Mouse (Mus musculus) midbrain, embryonic 12.5 days (tissue): ENCODE measurements around the gene Tmem179. TPM values are rescaled to one million over a fixed set of nuclear protein-coding genes. Genes with fewer than 3 reads are reported as not detected.

Source experiments
- ATAC-seq: fragments of 200-750 bp; cut with Nextera tagmentation; 2 replicates; pipeline ENCODE4 v1.8.0; 2017; ENCODE audit warnings: low read depth, moderate TSS enrichment, moderate library complexity; ENCODE audit not compliant: low FRiP score
- H3K27ac ChIP-seq: fragments of 300-500 bp; sonication (generic); replicated peaks from 2 replicates; pipeline ENCODE4 v1.5.1; 2016; ENCODE audit warnings: mild to moderate bottlenecking
- H3K27me3 ChIP-seq: fragments of 300-500 bp; sonication (generic); 2 replicates; pipeline ENCODE4 v1.6.1; 2016; ENCODE audit warnings: mild to moderate bottlenecking
- H3K36me3 ChIP-seq: fragments of 300-500 bp; sonication (generic); 2 replicates; pipeline ENCODE4 v1.6.1; 2016
- H3K4me1 ChIP-seq: fragments of 300-500 bp; sonication (generic); 2 replicates; pipeline ENCODE4 v1.6.1; 2016
- H3K4me2 ChIP-seq: fragments of 300-500 bp; sonication (generic); replicated peaks from 2 replicates; pipeline ENCODE4 v1.6.1; 2016; ENCODE audit warnings: mild to moderate bottlenecking, moderate library complexity
- H3K4me3 ChIP-seq: fragments of 300-500 bp; sonication (generic); 2 replicates; pipeline ENCODE4 v1.5.1; 2016; ENCODE audit warnings: mild to moderate bottlenecking
- H3K9ac ChIP-seq: fragments of 300-500 bp; sonication (generic); replicated peaks from 2 replicates; pipeline ENCODE4 v1.6.1; 2016; ENCODE audit warnings: mild to moderate bottlenecking, moderate library complexity
- H3K9me3 ChIP-seq: fragments of 300-500 bp; sonication (generic); 2 replicates; pipeline ENCODE4 v1.6.1; 2016; ENCODE audit warnings: mild to moderate bottlenecking
- WGBS: fragments of 180-500 bp; shearing (Covaris S2); methylation state at CpG from one replicate; pipeline ENCODE4 v1.1.7; 2016; 5-methylcytosine and 5-hydroxymethylcytosine counted together
- polyA plus RNA-seq: library from polyadenylated mRNA; unstranded; fragments of >200 nt; fragmentation: Nextera tagmentation; extraction: Ambion mirVana; gene quantifications from 2 replicates; pipeline ENCODE4 v1.2.1, GENCODE M21; 2016

Gene Tmem179
- polyA plus RNA-seq, 1 experiment from 2014 or later: 12.0 TPM

GRCm38 (mm10) chr12:112456144-112456713 is 60.3 kb downstream of the Tmem179 start:
- Histone ChIP-seq H3K27ac (no peak overlapping the region), H3K4me1 (peaks cover 15% of the 10 kb centered on the region), H3K36me3 (no peaks in the 10 kb centered on the region), H3K9ac (no peak overlapping the region), H3K27me3 (peaks cover 10% of the 10 kb centered on the region), H3K4me2 (no peak overlapping the region), H3K9me3 (no peaks in the 10 kb centered on the region), H3K4me3 (no peak overlapping the region)
- ATAC-seq: no peak
- WGBS: 74% methylated on average over 6 of the region's 6 CpGs

- Histone ChIP-seq H3K27me3 (peaks cover 25% of the 10 kb centered on the region), H3K9me3 (peaks cover 7% of the 10 kb centered on the region; the same call in 1 of the 2 replicates), H3K9ac (no peak overlapping the region), H3K27ac (no peak overlapping the region), H3K36me3 (no peaks in the 10 kb centered on the region), H3K4me1 (peaks cover 17% of the 10 kb centered on the region; the same call in 1 of the 2 replicates), H3K4me3 (no peak overlapping the region), H3K4me2 (no peak overlapping the region)
- no peak for ATAC-seq
- WGBS: 84% methylated on average over 9 of the region's 9 CpGs
Observed at GRCm38 (mm10) chr12:112451826-112452225, 64.7 kb downstream of the Tmem179 start.

GRCm38 (mm10) chr12:112451381-112451780 is 65.2 kb downstream of the Tmem179 start:
- peaks cover 17% of the 10 kb centered on the region; the same call in 1 of the 2 replicates for H3K4me1 ChIP-seq
- no peak overlapping the region for H3K4me2 ChIP-seq
- peaks cover 11% of the 10 kb centered on the region; the same call in 1 of the 2 replicates for H3K9me3 ChIP-seq
- 0 out of 2 replicates have a peak, but pooled peaks have one; percentile 16 for ATAC-seq
- H3K27me3 ChIP-seq: peaks cover 25% of the 10 kb centered on the region
- 79% methylated on average over 1 of the region's 1 CpGs for WGBS
- 0 out of 2 replicates have a peak overlapping the region, but pooled peaks have one; percentile 5 for H3K27ac ChIP-seq
- no peak overlapping the region for H3K9ac ChIP-seq
- no peak overlapping the region for H3K4me3 ChIP-seq
- H3K36me3 ChIP-seq: no peaks in the 10 kb centered on the region

GRCm38 (mm10) chr12:112450883-112451282 is 65.7 kb downstream of the Tmem179 start:
- Histone ChIP-seq H3K9ac (no peak overlapping the region), H3K9me3 (peaks cover 11% of the 10 kb centered on the region; the same call in 1 of the 2 replicates), H3K27ac (0 out of 2 replicates have a peak overlapping the region, but pooled peaks have one; percentile 5), H3K4me3 (no peak overlapping the region), H3K36me3 (no peaks in the 10 kb centered on the region), H3K27me3 (peaks cover 24% of the 10 kb centered on the region), H3K4me1 (peaks cover 17% of the 10 kb centered on the region; the same call in 1 of the 2 replicates), H3K4me2 (no peak overlapping the region)
- WGBS: 26% methylated on average over 6 of the region's 6 CpGs
- ATAC-seq: peak; percentile 68

Other genes with a start within 250 kb of the Tmem179 start
- not detected in 2 replicates for gene A530016L24Rik, start 27.3 kb downstream of the Tmem179 start, polyA plus RNA-seq
- 1.2 and 1.3 TPM in 2 replicates for gene Inf2, start 72.0 kb upstream of the Tmem179 start, polyA plus RNA-seq
- gene Adssl1, start 103.3 kb upstream of the Tmem179 start, polyA plus RNA-seq: 1.5 and 1.9 TPM in 2 replicates
- gene Siva1, start 127.9 kb upstream of the Tmem179 start, polyA plus RNA-seq: 133 and 150 TPM in 2 replicates
- 74.7 and 80.0 TPM in 2 replicates for gene Akt1, start 158.1 kb upstream of the Tmem179 start, polyA plus RNA-seq
- gene Zbtb42, start 162.1 kb upstream of the Tmem179 start, polyA plus RNA-seq: 5.2 and 7.3 TPM in 2 replicates
- gene Cep170b, start 203.7 kb upstream of the Tmem179 start, polyA plus RNA-seq: 15.0 and 16.8 TPM in 2 replicates
- 4.7 and 6.7 TPM in 2 replicates for gene Pld4, start 243.9 kb upstream of the Tmem179 start, polyA plus RNA-seq